Mouse (Mus musculus) heart, adult 2 months (tissue): ENCODE results near the gene Gab2.

Experiments used
- CTCF ChIP-seq: fragments of 200-600 bp; IDR thresholded peaks from 2 replicates; pipeline ENCODE4 v1.8.1; 2022; ENCODE audit warnings: antibody characterized with exemption, mild to moderate bottlenecking, moderate library complexity
- EP300 ChIP-seq: fragments of 200-500 bp; IDR thresholded peaks from 2 replicates; pipeline ENCODE4 v1.6.1; 2011; ENCODE audit warnings: low read depth, low read length, control low read depth; ENCODE audit not compliant: insufficient read depth

GRCm38 (mm10) chr7:97108119-97108518, 26.7 kb downstream of the Gab2 start:
- TF ChIP-seq CTCF: no peak
- TF ChIP-seq EP300: no peak
